Mouse (Mus musculus) granulocyte monocyte progenitor cell, adult 5-6 weeks (primary cell): ENCODE results near the gene Asna1. TPM values are rescaled to one million over a fixed set of nuclear protein-coding genes. Genes with fewer than 3 reads are reported as not detected.

Experiments
- ATAC-seq: replicated peaks from 2 replicates; pipeline ENCODE4 v1.8.0; 2016; ENCODE audit warnings: mild to moderate bottlenecking, moderate TSS enrichment, inconsistent platforms; ENCODE audit not compliant: poor library complexity, severe bottlenecking
- total RNA-seq, 2 experiments: library from RNA; stranded (forward) in 1 of 2; stranded (reverse) in 1 of 2; fragments of 200-712, 200-1000 nt in 1 of 2; fragments of >200 nt in 1 of 2; fragmentation: Nextera tagmentation in 1 of 2; gene quantifications; 2 replicates each; pipeline ENCODE4 v1.2.3; 2014 to 2017

The Asna1 gene
- total RNA-seq, 2 experiments from 2014 or later, result 73.1 to 91.2 TPM

DNA sequence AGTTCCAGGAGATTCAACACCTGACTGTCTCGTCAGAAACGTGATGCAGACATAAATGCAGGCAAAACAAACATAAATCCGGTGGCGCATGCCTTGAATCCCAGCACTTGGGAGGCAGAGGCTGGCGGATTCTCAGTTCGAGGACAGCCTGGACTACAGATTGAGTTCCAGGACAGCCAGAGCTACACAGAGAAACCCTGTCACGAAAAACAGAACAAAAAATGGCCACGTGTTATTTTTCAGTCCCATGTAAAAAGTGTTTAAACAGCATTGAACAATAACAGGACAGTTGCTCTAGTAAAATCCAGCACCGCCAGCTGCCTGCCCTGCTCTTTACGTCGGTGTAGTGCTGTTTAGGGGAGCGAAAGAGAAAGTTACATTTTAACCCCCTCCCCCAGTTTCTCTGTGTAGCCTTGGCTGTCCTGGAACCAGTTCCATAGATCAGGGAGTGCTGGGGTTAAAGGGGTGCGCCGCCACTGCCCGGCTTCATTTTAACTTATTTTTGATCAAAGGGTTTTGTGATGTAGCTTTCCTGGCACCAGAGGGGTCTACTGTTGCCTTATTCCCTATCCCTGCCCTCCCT, 10.7 kb upstream of the Asna1 start:
- no peak for ATAC-seq

DNA sequence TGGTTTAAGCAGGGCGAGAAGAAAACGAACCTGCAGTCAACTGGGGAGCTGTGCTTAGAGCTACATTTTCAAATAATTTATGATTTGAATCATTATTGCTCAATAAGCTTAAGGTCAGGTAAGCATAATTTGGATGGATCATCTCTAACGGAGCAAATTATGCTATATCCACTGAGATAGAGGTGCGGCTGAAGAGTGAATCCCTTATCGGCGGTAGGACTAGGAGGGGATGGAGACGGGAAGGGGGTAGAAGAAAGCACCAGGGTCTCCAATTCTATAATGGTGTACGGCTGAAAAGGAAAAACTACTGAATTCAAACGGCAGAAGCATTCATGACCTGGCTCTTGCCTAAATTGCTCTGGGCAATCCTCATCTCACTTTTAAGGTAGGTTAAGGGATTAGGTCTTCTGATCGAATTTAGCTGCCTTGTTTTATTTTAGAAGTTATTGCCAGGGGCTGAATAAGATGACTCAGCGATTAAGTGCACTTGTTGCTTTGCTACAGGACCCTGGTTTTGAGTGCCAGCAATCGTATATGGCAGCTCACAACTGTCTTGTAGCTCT, 10.2 kb upstream of the Asna1 start:
- ATAC-seq, result no peak

DNA sequence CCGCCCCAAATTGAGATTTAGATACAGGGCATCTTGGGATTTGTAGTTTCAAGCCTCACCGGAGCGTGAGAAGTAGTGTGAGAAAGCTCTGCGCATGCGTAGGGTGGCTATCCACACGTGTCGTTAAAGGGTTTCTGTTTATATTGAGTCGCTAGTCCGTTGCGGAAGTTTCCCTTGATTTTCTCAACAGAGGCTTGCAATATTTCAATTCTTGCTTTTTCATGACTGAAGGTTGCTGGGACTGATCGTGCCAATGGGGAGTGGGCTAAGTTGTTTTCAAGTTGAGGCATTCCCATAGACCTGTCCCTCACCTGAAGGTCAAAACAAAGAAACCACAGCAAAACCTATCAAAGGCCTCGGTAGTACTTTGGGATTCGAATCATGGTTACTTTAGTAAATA, 9.7 kb upstream of the Asna1 start:
- peak; percentile 26 for ATAC-seq

DNA sequence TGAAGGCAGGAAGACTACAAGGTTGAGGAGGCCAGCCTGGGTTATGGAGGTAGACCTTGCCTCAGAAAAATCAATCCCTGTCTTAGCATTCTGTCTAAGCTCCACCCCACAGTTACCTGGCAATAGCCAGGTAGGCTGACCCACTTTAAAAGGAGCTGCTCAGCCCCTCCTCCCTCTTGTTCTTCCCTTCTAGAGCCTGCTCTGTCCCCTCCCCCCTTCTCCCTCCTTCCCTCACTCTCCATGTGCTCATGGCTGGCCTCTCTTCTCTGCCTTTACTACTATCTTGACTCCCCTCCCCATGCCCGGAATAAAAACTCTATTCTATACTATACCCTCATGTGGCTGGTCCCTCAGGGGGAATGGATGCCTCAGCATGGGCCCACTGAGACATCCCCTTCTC, 8.8 kb upstream of the Asna1 start:
- ATAC-seq, result no peak

DNA sequence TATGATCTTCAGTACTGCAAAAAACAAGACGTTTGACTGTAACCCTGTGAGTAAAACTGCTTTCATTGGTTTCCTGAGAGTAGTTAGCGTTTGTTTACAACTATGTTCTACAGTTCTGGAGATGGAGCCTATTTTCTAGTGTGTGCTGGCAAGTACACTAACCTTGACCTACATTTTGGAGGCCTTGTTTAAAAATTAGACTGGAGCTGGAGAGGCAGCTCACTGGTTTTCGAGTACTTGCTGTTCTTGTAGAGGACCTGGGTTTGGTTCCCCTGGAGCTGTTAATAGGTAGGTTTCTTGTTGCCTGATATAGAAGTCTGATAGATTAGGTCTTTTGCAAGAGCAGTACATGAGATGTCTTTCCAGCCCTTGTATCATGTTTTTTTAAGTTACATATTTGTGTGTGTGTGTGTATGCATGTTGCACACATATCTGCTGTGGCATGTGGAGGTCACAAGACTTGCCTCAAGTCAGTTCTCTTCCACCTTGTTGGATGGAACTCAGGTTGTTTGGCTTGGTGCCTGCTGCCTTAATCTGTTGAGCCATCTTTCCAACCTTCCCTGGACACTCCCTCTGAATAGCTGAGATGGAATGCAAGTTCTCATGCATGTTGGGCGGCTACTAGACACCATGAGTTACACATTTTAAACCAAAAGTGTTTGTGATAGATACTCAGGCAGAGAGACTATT, 7.7 kb upstream of the Asna1 start:
- no peak for ATAC-seq

DNA sequence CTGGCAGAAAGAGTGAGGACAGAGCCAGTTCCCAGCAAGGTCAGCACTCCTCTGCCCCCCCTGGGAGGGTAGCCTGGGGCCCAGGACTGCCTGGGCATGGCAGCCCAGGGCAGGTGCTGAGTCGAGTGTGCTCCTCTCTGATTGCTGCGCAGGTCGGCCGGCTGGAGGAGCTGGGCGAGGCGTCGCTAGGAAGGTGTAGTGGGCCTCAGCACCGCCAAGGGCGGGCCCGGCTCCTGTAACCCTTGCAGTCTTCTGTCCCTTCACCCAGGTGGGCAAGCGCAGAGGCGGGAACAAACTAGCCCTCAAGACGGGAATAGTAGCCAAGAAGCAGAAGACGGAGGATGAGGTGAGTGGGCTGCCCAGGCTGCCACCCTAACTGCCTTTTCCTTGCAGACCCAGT, 4.2 kb upstream of the Asna1 start:
- ATAC-seq, result no peak

DNA sequence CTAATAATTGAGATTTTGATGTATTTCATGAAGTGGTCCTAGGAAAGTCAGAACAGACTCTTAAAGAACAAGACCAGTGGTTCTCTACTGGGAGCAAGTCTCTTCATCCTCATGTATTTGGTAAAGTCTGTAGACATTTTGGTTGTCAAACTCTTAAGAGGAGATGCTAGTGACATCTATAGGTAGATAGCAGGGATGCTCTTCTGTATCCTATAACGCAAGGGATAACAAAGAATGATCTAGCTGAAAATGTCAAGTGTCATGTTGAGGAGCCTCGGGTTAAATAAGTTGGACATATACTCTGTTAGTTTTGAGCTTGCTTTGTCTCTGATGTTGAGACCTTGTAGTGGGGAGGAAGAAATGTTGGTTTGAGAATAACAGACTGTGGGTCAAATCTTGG, 2.8 kb upstream of the Asna1 start:
- no peak for ATAC-seq

DNA sequence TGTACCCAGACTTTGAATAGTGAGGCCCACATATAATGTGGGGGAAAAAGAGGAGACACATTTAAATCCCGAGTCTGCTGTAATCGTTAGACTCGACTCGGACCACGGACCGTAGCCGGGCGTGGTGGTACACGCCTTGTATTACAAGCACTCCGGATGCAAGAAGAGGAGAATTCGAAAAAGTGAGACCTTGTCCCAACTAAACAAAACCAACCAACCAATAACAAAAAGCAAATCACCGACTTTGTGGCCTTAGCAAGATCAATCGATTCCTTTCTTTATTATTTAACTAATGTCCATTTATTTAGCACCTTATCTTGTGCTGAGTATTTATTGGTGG, 2.4 kb upstream of the Asna1 start:
- no peak for ATAC-seq

DNA sequence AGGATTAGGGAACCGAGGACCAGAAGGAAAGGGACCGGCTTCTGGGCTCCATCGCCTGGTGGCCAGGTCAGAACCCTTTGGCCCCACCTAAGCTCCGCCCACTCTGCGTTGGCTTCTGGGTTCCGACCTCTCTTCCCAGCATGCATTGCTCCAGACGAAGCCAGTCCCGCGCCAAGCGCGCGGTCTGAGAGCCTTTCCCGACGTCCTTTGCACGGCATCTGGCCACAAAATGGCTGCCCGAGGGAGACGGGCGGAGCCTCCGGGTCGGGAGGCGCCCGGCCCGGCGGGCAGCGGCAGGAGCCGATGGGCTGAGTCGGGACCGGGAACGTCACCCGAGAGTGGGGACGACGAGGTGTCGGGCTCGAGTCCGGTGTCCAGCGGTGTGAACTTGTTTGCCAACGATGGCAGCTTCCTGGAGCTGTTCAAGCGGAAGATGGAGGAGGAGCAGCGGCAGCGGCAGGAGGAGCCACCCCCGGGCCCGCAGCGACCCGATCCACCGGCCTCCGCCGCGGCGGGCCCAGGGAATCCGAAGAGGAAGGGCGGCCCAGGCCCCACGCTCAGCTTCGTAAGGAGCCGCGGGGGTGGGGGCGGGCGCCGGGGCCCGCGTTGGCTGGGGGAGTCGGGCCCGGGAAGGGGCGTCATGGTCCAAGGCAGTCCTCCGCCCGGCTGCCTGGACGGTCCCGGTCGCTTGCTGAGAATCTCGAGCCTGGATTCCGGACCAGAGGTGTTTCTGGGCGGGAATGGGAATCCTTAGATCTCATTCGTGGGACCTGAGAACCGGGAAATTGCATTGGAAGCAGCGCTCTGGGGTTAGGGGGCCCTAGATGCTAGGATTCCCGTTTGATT, 1.8 kb upstream of the Asna1 start, which contains the start of gene Trir:
TSS of gene Trir (plus strand) at position 154 of the 846 bp plus-strand sequence.
- ATAC-seq, result peak; percentile 77

DNA sequence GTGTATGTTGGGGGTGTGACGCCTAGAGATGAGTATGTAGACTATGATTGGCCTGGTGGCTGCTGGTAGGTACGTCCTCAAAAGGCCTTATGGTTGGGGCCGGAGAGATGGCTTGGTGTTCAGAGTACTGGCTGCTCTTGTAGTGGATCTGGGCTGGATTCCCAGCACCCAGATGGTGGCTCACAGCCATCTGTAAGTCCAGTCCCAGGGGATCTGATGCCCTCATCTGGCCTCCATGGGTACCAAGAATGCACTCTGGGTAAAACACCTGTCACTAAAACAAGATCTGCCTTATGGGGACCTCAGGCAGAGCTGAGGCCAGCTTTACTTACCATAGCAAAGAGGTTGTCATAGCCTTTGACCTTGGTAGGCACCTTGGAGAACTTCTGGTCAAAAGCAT, 1.2 kb downstream of the Asna1 start:
- no peak for ATAC-seq

DNA sequence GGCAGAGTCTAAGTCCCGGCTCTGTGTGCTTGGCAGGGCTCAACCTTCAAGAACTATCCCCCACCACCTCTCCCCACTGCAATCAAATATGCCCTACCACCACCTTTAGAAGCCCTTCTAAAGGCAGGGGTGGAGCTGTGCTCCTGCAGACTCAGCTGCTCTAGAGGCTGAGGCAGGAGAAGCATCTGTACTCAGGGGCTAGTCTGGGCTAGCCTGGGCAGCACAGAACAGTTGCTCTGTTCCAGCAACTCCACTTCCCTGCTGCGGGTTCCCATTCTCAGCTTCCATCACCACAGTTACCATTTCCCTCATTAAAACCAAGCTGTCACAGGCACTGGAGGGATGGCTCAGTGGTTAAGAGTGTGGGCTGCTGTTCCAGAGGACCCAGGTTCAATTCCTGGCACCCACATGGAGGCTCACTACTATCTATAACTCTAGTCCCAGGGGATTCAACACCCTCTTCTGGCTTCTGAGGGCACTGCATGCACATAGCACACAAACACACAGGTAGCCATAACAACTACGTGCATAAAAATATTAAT, 3.5 kb downstream of the Asna1 start:
- no peak for ATAC-seq

DNA sequence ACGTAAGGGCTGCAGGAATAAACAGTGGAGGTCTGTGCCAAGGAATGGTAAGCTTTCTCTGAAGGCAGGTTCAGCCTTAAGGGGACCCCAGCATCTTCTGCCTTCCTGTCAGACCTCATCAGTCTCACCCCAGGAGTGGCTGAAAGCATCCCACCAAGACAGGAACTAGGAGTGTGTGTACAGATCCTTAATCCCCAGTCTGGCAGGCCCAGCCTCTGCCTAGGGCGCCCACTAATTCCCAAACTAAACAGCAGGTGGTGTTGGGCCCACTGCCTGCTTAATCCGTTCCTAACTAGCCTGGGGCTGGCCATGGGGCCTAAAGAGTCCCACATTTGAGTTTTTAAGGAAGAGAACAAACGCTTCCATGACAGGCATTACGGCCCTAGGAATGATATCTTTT, 7.9 kb downstream of the Asna1 start:
- no peak for ATAC-seq

DNA sequence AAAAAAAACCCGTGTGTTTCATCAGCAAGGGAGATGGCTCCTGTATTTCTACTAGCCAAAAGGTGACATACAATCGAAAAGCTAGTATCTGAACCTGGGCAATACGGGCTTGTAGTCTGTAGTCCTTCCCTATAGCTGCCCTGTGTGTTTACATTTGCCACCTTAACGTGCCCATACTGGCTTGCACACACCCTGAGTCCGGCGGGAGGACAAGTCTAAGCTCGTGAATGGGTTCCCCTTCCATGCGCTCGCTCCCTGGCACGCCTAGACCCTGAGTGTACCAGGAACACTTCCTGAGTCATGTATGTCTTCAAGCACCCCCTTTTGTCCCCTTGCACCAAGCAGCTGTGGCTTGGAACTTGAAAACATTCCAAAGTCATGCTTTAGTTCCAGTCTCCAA, 8.4 kb downstream of the Asna1 start:
- no peak for ATAC-seq

DNA sequence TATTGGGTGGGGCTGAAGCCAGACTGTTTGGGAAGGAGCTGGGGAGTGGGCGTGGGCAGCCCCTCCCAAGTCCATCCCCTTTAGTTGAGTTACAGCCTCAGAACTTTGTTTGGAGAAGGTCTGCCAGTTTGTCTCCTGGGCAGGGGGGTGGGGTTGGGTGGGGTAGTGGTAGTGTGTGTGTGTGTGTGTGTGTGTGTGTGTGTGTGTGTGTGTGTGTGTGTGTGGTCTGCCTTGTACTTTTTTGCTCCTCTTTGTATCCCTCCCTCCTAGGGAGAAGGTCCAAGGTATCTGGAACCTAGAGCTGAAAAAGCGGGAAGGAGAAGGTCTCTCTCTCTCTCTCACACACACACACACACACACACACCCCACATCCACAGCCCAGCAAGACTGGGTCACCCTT, 10.7 kb downstream of the Asna1 start, which contains the start of gene Best2:
TSS of gene Best2 (minus strand) at position 101 of the 400 bp plus-strand sequence.
- ATAC-seq, result no peak

DNA sequence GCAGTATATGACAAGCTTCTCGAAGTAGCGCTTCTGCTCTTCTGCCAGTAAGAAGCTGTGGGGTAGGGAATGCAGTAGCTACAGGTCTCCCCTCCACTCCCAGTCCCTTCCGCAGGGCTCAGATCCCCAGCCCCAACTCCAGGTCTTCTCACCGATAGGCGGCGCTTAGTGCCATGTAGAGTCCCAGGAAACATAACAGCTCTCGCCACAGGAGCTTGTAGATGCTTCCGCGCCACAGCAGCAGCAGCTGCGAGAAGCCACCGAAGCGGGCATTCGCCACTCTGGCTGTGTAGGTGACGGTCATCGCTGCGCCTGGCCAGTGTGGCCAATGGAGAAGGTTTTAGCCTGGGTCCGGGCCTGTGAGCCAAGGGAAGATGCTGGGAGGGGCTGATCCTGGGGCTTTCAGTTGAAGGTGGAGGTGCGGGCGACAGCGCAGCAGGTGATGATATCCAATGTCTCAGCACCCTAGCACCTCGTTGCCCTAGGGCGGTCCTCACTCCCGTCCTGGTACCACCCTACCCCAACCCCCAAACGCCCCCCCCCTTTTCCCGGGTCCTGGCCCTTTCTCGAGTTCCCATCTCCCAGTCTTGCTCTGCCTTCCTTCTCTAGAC, 11.7 kb downstream of the Asna1 start:
- peak; percentile 90 for ATAC-seq

DNA sequence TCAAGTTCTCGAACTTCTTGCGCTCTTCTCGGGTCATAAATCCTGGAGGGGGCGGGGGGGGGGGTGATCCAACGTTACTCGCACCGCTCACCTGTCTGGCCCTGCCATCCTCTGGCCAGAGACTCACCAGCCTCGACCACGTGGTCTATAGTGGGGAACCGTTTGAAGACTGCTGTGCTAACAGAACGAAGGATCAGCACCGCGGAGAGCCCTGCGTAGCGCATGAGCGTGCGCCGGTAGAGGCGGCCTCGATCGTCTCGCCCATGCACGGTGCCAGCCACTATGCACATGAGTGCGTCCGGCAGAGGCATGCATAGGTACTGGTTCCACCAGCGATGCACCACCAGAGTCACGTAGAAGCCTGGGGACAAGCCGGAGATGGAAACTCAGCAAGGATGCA, 13.8 kb downstream of the Asna1 start:
- peak; percentile 24; the same call in 1 of the 2 replicates for ATAC-seq

DNA sequence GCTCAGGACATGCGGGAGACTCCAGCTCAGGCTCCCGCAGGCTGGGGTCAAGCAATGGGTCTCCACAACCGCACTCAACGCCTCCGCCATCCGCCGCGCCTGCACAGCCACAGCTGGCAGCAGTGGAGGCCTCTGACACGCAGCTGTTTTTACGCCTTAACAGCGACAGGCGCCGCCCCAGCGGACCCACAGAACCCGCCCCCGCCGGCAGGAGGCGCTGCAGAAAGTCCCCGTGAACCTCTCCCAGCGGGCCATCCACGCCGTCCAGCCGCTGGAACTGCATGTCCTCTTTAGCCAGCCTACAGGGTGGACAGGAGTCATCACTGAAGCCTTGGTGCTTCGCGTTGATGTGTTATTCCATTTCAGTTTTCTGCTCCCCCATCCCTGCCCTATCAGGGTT, 17.4 kb downstream of the Asna1 start:
- ATAC-seq, result peak; percentile 73

DNA sequence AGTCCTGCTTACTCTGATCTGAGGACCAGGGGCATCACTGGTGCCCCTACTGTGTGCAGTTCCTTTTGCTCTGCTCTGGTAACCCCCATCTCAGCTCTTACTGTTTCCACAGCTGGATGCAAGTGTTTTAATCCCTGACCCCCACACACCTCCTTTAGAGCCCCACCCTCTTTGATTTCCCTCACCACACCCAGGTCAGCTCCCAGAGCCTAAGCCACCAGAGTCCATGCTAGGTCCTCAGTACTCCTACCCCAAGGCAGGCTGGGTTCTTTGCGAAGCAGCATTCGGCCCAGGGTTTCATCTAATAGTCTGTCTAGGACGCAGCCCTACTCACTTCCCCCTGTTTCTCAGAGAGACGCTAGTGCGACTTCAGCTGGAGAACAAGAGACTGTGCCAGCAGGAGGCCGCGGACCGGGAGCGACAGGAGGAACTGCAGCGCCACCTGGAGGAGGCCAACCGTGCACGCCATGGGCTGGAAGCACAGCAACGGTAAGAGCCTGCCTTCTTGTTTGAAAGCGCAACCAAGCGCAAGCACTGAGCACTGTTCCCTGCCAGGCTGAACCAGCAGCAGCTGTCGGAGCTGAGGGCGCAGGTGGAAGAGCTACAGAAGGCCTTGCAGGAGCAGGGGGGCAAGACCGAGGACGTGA, 27.3 kb downstream of the Asna1 start:
- ATAC-seq, result peak; percentile 99

DNA sequence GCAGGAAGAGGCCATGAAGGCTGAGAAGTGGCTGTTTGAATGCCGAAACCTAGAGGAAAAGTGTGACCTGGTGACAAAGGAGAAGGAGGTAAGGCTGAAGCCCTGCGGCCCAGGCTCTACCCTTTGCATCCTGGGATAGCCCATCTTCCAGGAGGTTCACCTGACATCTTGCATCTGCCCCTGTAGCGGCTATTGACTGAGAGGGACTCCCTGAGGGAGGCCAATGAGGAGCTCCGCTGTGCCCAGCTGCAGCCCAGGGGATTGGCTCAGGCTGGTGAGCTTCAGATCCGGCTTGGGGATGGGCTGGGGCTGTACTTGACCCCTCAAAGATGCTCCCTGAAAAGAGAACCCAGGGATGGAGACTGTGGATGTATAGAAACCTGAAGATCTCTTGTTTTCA, 28.1 kb downstream of the Asna1 start:
- ATAC-seq, result no peak

DNA sequence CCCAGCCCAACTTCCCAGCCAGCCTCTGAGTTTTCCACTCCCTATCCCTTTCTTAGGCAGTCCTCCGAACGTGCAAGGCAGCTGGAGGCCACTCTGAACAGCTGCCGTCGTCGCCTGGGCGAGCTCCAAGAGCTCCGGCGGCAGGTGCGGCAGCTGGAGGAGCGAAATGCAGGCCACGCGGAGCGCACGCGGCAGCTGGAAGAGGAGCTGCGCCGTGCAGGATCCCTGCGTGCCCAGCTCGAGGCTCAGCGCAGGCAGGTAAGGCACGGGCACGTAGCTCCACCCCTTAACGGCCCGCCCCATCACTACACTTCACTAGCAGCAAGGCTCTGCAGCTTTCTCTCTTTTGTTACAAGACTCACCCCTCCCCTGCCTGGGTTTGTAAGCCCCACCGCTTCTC, 29.4 kb downstream of the Asna1 start:
- ATAC-seq, result no peak
